ENCODE assay signal across 18 mouse cellular contexts in genomic region chr1:163910785-163911184, GRCm38 (mm10). TPM values are rescaled to one million over a fixed set of nuclear protein-coding genes. Genes with fewer than 3 reads are reported as not detected.
DNase-seq lines count a peak whose midpoint lies in the region; ATAC-seq and TF ChIP-seq lines count a peak whose summit lies in the region.
"Had no signal": no experiment of that assay in that cellular context is flagged by ENCODE, and none has a peak within 500 bp of the region (broad histone marks: within the 10 kb centered on the region; RNA-seq: fewer than 3 reads in every experiment).

No protein-coding gene starts in this region.

- H3K27ac ChIP-seq in forebrain, embryonic 14.5 days (ENCODE audit: low read depth, low read length), result no peak overlapping the region
- H3K27ac ChIP-seq in forebrain, postnatal 0 days (ENCODE audit: low read depth, low read length), result no peak overlapping the region
- H3K27ac ChIP-seq in midbrain, embryonic 13.5 days, result no peak overlapping the region
- no peak overlapping the region for H3K27ac ChIP-seq in midbrain, embryonic 14.5 days (replicated peaks; ENCODE audit: low read depth, low read length)
- H3K27ac ChIP-seq in limb, embryonic 10.5 days, result peak overlapping the region; percentile 32; the same call in 1 of the 2 replicates
- H3K27ac ChIP-seq: embryonic facial prominence, embryonic 13.5 days; gastrocnemius, adult 2 months; hindbrain, embryonic 13.5 days; lung, embryonic 15.5 days; midbrain, embryonic 12.5 days had no signal

- 95% methylated on average over 9 of the region's 9 CpGs for WGBS in forebrain, embryonic 14.5 days
- 94% methylated on average over 9 of the region's 9 CpGs for WGBS in forebrain, postnatal 0 days
- 97% methylated on average over 9 of the region's 9 CpGs for WGBS in midbrain, embryonic 13.5 days
- WGBS in midbrain, embryonic 14.5 days, result 95% methylated on average over 9 of the region's 9 CpGs
- WGBS in limb, embryonic 10.5 days, result 93% methylated on average over 9 of the region's 9 CpGs

- DNase-seq in forebrain, embryonic 14.5 days (ENCODE audit: low spot score), result no peak
- no peak for DNase-seq in forebrain, postnatal 0 days
- no peak for DNase-seq in midbrain, embryonic 14.5 days
- no peak for DNase-seq in limb, embryonic 10.5 days (ENCODE audit: low spot score)
- DNase-seq in retina, embryonic 14.5 days (ENCODE audit: low spot score), result no peak
- DNase-seq: adrenal gland, postnatal 25 days; gastrocnemius, adult 2 months; gastrocnemius, postnatal 36 days; kidney, adult 11 months; layer of hippocampus, adult 9-11 months; right cerebral cortex, postnatal 4 days; thymus, postnatal 36 days had no signal

- no peaks in the 10 kb centered on the region for H3K36me3 ChIP-seq in forebrain, embryonic 14.5 days (ENCODE audit: control insufficient read depth, insufficient read depth, low read length)
- H3K36me3 ChIP-seq in forebrain, postnatal 0 days (ENCODE audit: insufficient read depth), result peaks cover 15% of the 10 kb centered on the region
- H3K36me3 ChIP-seq in midbrain, embryonic 13.5 days, result peaks cover 7% of the 10 kb centered on the region; the same call in 1 of the 2 replicates
- peaks cover 11% of the 10 kb centered on the region; the same call in 1 of the 2 replicates for H3K36me3 ChIP-seq in midbrain, embryonic 14.5 days (ENCODE audit: control insufficient read depth, insufficient read depth, low read length)
- peaks cover 3% of the 10 kb centered on the region for H3K36me3 ChIP-seq in limb, embryonic 10.5 days
- H3K36me3 ChIP-seq: lung, embryonic 15.5 days; midbrain, embryonic 12.5 days had no signal

- H3K9ac ChIP-seq in forebrain, embryonic 14.5 days (ENCODE audit: low read length), result no peak overlapping the region
- H3K9ac ChIP-seq in forebrain, postnatal 0 days, result no peak overlapping the region
- no peak overlapping the region for H3K9ac ChIP-seq in midbrain, embryonic 13.5 days (replicated peaks)
- no peak overlapping the region for H3K9ac ChIP-seq in midbrain, embryonic 14.5 days (replicated peaks; ENCODE audit: low read length)
- H3K9ac ChIP-seq: embryonic facial prominence, embryonic 13.5 days; hindbrain, embryonic 13.5 days; lung, embryonic 15.5 days; midbrain, embryonic 12.5 days had no signal

- no peaks in the 10 kb centered on the region for H3K9me3 ChIP-seq in forebrain, embryonic 14.5 days (replicated peaks; ENCODE audit: control insufficient read depth, low read length)
- H3K9me3 ChIP-seq in forebrain, postnatal 0 days (ENCODE audit: low read length), result no peaks in the 10 kb centered on the region
- no peaks in the 10 kb centered on the region for H3K9me3 ChIP-seq in midbrain, embryonic 13.5 days
- H3K9me3 ChIP-seq in midbrain, embryonic 14.5 days (ENCODE audit: control insufficient read depth, low read length), result no peaks in the 10 kb centered on the region
- no peaks in the 10 kb centered on the region for H3K9me3 ChIP-seq in limb, embryonic 10.5 days (replicated peaks)
- H3K9me3 ChIP-seq: embryonic facial prominence, embryonic 13.5 days; hindbrain, embryonic 13.5 days; lung, embryonic 15.5 days; midbrain, embryonic 12.5 days had no signal

- ATAC-seq in forebrain, embryonic 14.5 days, result 0 out of 2 replicates have a peak, but pooled peaks have one; percentile 27
- no peak for ATAC-seq in forebrain, postnatal 0 days
- ATAC-seq in midbrain, embryonic 13.5 days, result peak; percentile 54; the same call in 1 of the 2 replicates
- ATAC-seq in midbrain, embryonic 14.5 days (ENCODE audit: low FRiP score, low TSS enrichment), result no peak
- peak; percentile 46; the same call in 1 of the 2 replicates for ATAC-seq in erythroid progenitor cell, adult 5-6 weeks (replicated peaks; ENCODE audit: low FRiP score, poor library complexity, severe bottlenecking)

- no peaks in the 10 kb centered on the region for H3K27me3 ChIP-seq in forebrain, embryonic 14.5 days (replicated peaks; ENCODE audit: control insufficient read depth, insufficient read depth, low read length)
- H3K27me3 ChIP-seq in forebrain, postnatal 0 days (ENCODE audit: insufficient read depth, low read length), result no peaks in the 10 kb centered on the region
- H3K27me3 ChIP-seq in midbrain, embryonic 13.5 days, result no peaks in the 10 kb centered on the region
- no peaks in the 10 kb centered on the region for H3K27me3 ChIP-seq in midbrain, embryonic 14.5 days (ENCODE audit: control insufficient read depth, insufficient read depth, low read length)
- no peaks in the 10 kb centered on the region for H3K27me3 ChIP-seq in limb, embryonic 10.5 days (ENCODE audit: low read depth, poor library complexity, severe bottlenecking)
- H3K27me3 ChIP-seq: embryonic facial prominence, embryonic 13.5 days; hindbrain, embryonic 13.5 days; lung, embryonic 15.5 days; midbrain, embryonic 12.5 days had no signal

- no peak overlapping the region for H3K4me2 ChIP-seq in forebrain, embryonic 14.5 days (ENCODE audit: low read length)
- H3K4me2 ChIP-seq in forebrain, postnatal 0 days (ENCODE audit: low read depth), result no peak overlapping the region
- H3K4me2 ChIP-seq in midbrain, embryonic 13.5 days (replicated peaks), result no peak overlapping the region
- no peak overlapping the region for H3K4me2 ChIP-seq in midbrain, embryonic 14.5 days (ENCODE audit: low read length)
- H3K4me2 ChIP-seq: embryonic facial prominence, embryonic 13.5 days; hindbrain, embryonic 13.5 days; lung, embryonic 15.5 days; midbrain, embryonic 12.5 days had no signal

- TF ChIP-seq CTCF in forebrain, postnatal 0 days (IDR thresholded peaks at IDR 0.05; ENCODE audit: low read depth), result no peak

- no peak overlapping the region for H3K4me3 ChIP-seq in forebrain, embryonic 14.5 days (ENCODE audit: low read depth, low read length)
- no peak overlapping the region for H3K4me3 ChIP-seq in forebrain, postnatal 0 days (ENCODE audit: low read depth, low read length)
- no peak overlapping the region for H3K4me3 ChIP-seq in midbrain, embryonic 13.5 days (replicated peaks)
- no peak overlapping the region for H3K4me3 ChIP-seq in midbrain, embryonic 14.5 days (replicated peaks; ENCODE audit: low read depth, low read length)
- H3K4me3 ChIP-seq in limb, embryonic 10.5 days, result no peak overlapping the region
- H3K4me3 ChIP-seq: embryonic facial prominence, embryonic 13.5 days; gastrocnemius, adult 2 months; hindbrain, embryonic 13.5 days; lung, embryonic 15.5 days; midbrain, embryonic 12.5 days had no signal

- no peaks in the 10 kb centered on the region for H3K4me1 ChIP-seq in forebrain, embryonic 14.5 days (ENCODE audit: control insufficient read depth, insufficient read depth, low read length)
- no peaks in the 10 kb centered on the region for H3K4me1 ChIP-seq in forebrain, postnatal 0 days (ENCODE audit: insufficient read depth)
- peaks cover 5% of the 10 kb centered on the region; the same call in 1 of the 2 replicates for H3K4me1 ChIP-seq in midbrain, embryonic 13.5 days (replicated peaks)
- H3K4me1 ChIP-seq in midbrain, embryonic 14.5 days (ENCODE audit: control insufficient read depth, insufficient read depth, low read length), result no peaks in the 10 kb centered on the region
- H3K4me1 ChIP-seq in limb, embryonic 10.5 days, result peaks cover 38% of the 10 kb centered on the region
- H3K4me1 ChIP-seq: hindbrain, embryonic 13.5 days; midbrain, embryonic 12.5 days had no signal

RNA-seq across cellular contexts. Expression of gene Scyl3, which starts 18.1 kb away (rescaled TPM):
- polyA plus RNA-seq in forebrain, embryonic 14.5 days (2014; fragmentation: Nextera tagmentation; extraction: Ambion mirVana), result 17.1 and 17.5 TPM in 2 replicates
- total RNA-seq in forebrain, postnatal 0 days (2014; rRNA removed), result 17.1 and 29.6 TPM in 2 replicates
- polyA plus RNA-seq in forebrain, postnatal 0 days (2015; fragmentation: Nextera tagmentation; extraction: Ambion mirVana), result 9.0 and 11.3 TPM in 2 replicates
- 16.1 and 20.7 TPM in 2 replicates for polyA plus RNA-seq in midbrain, embryonic 13.5 days (2015; fragmentation: Nextera tagmentation; extraction: Ambion mirVana)
- 17.5 TPM in 2 replicates for polyA plus RNA-seq in midbrain, embryonic 14.5 days (2014; fragmentation: Nextera tagmentation; extraction: Ambion mirVana)
- total RNA-seq in erythroid progenitor cell, adult 5-6 weeks (2015; ENCODE audit: low replicate concordance), result 12.2 and 29.9 TPM in 2 replicates
- total RNA-seq in erythroid progenitor cell, adult 5-6 weeks (2017; ENCODE audit: low replicate concordance), result 6.4 and 14.7 TPM in 2 replicates
- 17.9 and 21.1 TPM in 2 replicates for polyA plus RNA-seq in limb, embryonic 10.5 days (2016; fragmentation: Nextera tagmentation; extraction: Ambion mirVana)

Comparison
In these comparisons a context has a peak if more than half of its experiments do, and no peak if none do; other contexts are left out.
1. ATAC-seq: peak in forebrain, embryonic 14.5 days (single experiment), midbrain, embryonic 13.5 days (single experiment) and erythroid progenitor cell, adult 5-6 weeks (single experiment); none in forebrain, postnatal 0 days (single experiment) and midbrain, embryonic 14.5 days (single experiment).